Mouse (Mus musculus) thymus, postnatal 0 days (tissue): ENCODE measurements around the gene Nlrp4c. TPM values are rescaled to one million over a fixed set of nuclear protein-coding genes. Genes with fewer than 3 reads are reported as not detected.
"Not testable (repeated sequence)": the region's sequence is repeated elsewhere in the genome, so short reads cannot be mapped to it uniquely, and the experiment has no call there.

Source experiments
- DNase-seq: peaks from one replicate; pipeline ENCODE4 v3.0.0-alpha.2; 2015; ENCODE audit warnings: low spot score
- polyA plus RNA-seq: library from polyadenylated mRNA; unstranded; fragments of >200 nt; fragmentation: Nextera tagmentation; extraction: Ambion mirVana; gene quantifications from 2 replicates; pipeline ENCODE4 v1.2.1, GENCODE M21; 2015

The Nlrp4c gene
- not detected in 2 replicates for polyA plus RNA-seq

DNA sequence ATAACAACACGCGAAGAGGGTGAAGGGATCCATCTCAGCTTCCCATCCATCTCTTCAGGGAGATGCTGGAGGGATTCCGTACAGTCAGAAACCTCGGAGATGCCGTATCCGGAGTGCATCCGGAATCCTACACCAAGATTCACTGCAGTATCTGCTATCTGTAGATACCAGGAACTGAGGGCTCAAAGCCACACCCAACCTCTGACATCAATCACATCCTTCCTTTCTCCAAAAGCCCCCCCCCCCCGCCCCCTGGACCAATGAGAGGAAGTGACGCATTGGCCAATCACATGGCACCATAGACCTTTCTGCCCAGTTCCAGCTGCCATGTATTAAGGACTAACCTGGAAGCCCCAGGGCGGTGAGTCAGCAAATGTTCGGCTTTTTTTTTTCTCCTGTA lies at the start of gene Nlrp4c:
TSS of gene Nlrp4c (plus strand) at position 301 of the 400 bp plus-strand sequence.
- DNase-seq = no peak

DNA sequence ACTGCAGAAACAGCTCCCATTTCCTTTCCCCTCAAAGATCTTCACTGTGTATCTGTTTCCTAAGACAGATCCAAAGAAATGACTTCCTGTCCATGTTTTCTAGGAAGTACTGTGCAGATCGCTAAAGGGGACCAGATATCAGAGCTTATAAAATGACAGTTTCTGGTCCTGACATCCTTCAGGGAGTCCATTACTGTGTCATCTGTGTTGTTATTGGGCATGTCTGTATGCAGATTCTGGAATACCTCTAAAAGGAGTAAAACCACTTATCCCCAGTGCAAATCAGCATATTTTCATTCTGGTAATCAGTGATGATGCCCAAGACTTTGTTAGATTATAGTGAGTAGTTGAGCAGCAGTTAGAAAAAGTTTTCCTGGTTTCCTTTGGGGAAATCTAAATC lies 34.1 kb upstream of the Nlrp4c start, which contains the start of gene Vmn1r65:
TSS of gene Vmn1r65 (minus strand) at position 101 of the 400 bp plus-strand sequence.
- DNase-seq = no peak

GRCm38 (mm10) chr7:6119501-6119900 lies 74.5 kb downstream of the Nlrp4c start:
- no peak for DNase-seq

DNA sequence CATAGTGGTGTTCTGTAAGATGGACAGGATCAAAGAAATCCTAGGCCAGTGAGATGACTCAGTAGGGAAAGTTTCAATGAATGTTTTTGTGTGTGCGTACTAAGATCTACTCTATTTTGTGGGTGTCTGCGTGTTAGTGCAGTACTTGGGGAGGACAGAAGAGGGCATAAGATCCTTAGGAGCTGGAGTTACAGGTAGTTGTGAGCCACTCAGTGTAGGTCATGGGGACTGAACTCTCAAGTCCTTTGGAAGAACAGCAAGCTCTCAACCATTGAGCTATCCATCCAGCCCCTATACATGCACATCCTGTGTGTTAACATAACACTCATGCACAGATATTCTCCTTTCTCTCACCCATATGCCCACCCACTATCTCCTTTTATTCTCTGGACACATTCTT lies 75.1 kb downstream of the Nlrp4c start:
- not testable (repeated sequence) for DNase-seq

DNA sequence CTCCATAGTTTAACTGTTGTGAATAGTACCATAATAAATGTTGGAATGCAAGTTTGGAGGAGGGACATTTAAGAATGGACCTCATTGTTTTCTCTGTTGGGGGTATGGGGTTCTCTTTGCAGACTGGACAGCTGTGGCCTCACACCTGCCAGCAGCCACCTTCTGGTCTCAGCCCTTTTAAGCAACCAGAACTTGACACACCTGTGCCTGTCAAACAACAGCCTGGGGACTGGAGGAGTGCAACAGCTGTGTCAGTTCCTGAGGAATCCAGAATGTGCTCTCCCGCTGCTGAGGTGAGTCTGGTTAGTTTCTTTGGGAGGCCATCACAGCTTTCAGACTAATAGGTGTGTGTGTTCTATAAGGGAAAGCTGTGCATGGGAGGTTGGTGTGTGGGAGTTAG lies 76.2 kb downstream of the Nlrp4c start:
- DNase-seq = not testable (repeated sequence)

DNA sequence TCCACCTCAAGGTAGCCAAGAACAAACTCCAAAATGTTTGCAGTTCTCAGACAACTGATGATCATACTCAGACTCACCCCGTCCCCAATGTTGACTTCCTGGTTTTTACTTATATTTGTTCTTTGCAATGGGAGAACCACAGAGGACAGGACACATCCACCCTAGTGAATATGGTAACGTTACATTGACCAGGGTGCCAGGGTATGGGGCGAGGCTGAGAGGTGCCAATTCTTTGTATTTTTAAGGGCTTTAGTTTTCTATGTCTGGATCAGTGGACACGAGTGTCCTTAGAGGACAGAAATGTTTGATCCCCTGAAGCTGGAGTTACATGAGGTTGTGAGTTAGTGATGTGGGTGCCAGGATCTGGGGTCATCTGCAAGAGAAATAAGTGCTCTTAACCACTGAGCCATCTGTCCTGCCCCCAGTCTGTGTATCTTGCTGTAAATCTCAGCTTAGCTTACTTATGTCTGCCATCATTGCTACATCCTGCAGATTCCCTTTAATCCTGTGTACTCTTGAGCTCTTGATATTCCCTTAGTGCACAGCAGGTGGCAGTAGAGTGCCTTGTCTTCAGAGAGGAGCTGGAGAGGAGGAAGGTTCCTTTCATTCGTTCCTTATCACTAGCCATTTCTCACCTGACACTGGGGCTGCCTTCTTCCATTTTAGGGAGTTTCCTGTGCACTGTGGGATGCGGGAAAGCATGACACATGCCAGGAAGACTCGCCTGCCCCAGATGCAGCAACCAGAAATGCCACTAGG lies 81.9 kb downstream of the Nlrp4c start:
- peak; percentile 87 for DNase-seq

- DNase-seq = no peak
Measured at GRCm38 (mm10) chr7:6130346-6130745, 85.4 kb downstream of the Nlrp4c start.

DNA sequence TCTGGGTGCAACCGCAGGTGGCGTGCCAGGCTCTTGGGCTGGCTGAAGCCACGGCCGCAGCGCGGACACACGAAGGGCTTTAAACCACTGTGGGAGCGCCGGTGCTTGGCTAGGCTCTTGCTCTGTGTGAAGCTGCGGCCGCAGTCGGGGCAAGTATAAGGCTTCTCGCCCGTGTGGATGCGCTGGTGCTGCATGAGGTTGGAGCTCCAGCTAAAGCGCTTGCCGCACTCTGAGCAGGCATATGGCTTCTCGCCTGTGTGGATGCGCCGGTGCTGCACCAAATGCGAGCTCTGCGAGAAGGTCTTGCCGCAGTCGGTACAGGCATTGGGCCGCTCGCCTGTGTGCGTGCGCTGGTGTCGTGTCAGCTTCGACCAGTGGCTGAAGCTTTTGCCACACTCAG lies 87.7 kb downstream of the Nlrp4c start:
- no peak for DNase-seq

DNA sequence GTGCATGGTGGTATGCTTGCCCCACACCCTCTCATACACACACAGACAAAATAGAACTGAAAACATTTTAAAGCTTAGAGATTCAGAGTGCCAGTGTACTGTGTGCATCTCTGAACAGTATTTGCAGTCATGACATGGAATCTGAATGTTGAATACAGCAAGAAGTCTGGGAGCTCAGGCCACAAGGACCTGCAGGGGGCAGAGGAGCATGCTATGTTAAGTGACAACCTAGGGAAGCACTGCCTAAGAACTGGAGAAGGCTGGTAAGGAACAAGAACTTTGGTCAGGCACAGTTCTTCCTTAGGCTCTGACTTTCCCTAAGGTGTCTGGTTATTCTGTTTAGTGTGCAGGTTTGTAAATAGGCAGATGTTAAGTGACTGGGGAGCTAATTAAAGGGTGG lies 91.5 kb downstream of the Nlrp4c start:
- no peak for DNase-seq

DNA sequence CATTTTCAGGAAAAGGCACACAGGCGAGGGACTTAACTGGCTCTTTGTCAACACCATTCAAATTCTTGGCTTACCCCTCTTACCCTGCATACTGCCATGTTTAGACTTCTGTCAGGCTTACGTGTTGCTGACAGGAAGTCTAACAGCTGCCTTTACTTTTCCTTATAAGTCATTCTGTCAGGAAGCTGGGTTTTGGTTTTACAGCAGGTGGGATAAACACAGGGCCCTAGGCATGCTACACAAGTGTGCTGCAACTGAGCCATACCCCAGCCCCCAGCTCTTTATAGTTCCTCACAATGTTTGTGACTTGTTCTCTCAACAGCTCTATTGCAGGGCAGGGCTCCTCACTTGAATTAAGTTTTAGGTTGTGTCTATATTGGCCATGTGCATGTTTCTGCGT lies 94.3 kb downstream of the Nlrp4c start:
- DNase-seq = no peak

- no peak for DNase-seq
Measured at GRCm38 (mm10) chr7:6143991-6144531, 99.1 kb downstream of the Nlrp4c start.

GRCm38 (mm10) chr7:6145423-6146188 lies 100.6 kb downstream of the Nlrp4c start:
- no peak for DNase-seq

DNA sequence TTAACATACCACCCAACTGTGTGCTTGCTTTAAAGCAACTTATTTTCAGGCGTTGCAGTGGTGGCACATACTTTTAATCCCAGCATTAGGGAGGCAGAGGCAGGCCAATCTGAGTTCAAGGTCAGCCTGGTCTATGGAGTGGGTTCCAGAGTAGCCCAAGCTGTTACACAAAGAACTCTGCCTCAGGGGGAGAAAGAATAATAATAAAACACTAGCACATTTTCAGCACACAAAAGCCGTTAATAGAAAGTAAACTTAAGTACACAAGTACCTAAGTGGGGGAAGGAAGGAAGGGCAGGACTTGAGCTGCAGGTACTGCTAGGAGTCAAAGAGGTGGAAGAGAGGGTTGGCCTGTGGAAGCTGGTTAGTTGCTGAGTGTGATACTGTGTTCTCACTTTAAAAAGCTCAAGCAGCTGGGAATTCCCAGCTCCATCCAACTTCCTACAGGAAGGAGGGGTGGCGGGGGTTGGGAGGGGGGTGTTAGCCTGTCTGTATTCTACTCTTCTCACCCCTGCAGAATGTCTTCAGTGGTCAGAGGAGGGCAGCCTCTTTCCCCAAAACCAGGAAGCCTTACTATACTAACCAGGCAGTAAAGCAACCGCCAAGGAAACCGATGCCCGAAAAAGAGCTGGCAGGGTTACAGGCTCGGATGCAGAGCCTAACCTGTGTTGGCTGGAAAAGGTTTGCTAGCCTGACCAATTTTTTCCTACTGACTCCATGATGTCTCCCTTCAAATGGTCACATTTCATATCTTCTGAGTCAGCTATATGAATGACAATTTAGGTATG lies 101.4 kb downstream of the Nlrp4c start:
- no peak for DNase-seq

DNA sequence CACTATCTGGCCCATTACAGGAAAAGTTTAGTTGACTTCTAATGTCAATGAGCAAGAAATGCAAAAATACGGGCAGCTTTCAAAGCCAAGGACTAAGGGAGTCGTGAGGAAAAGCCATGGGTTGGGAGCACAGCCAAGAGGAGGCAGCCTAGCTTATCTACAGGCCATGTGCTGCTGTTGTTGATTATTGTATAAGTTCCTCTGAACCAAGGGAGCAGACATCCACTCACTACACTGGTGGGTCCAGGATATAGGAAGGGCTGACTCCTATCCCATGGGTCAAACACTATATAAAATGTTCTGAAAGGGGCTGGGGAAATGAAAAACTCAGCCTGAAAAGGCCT lies 102.0 kb downstream of the Nlrp4c start:
- DNase-seq = no peak

- DNase-seq = no peak
Measured at GRCm38 (mm10) chr7:6147688-6148087, 102.7 kb downstream of the Nlrp4c start.

- no peak for DNase-seq
Measured at GRCm38 (mm10) chr7:6151266-6151665, 106.3 kb downstream of the Nlrp4c start.

DNA sequence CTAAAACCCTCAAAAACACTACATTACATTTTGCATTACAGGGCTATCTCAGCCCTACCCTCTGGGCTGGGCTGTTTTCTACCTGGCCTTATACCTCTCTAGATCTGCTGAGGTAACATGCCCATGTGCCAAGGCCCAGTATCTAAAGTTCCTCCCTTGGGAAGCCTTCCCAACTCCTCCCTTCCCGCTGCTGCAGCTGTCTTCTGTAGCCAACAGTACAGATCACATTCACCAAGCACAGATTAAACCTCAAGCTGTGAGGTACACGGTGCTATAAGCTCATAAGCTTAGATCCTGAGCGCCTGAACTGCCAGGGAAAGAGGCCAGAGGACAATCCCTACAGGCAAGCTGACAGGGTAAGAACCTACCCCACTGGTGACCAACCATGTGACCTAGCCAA lies 107.1 kb downstream of the Nlrp4c start:
- DNase-seq = no peak

- no peak for DNase-seq
Measured at GRCm38 (mm10) chr7:6153131-6153530, 108.2 kb downstream of the Nlrp4c start.

DNA sequence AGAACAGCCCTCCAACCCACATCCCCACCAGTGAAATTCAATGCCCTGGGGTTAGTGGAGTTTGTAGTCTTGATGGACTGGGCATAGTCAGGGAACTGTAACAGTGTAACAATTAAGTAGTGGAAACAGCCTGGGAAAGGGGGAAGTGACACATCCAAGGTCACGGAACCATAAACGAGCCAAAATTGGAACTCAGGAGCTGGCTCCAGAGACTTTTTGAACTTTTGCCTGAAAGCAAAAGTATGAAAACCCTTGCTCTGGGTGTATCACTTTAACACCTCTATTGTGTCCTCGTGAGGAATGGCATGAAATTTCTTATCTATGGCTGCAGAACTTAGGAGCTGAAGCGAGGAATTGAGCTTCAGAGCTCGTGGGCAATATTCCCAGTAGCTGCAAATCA lies 109.2 kb downstream of the Nlrp4c start:
- no peak for DNase-seq
